Mouse (Mus musculus): Measurements from ENCODE around the gene Sema6d. TPM values are rescaled to one million over a fixed set of nuclear protein-coding genes. Genes with fewer than 3 reads are reported as not detected.
"Not testable (repeated sequence)": the region's sequence is repeated elsewhere in the genome, so short reads cannot be mapped to it uniquely, and the experiment has no call there.

The Sema6d gene
- polyA plus RNA-seq, 1 experiment, result 3.1 TPM

GRCm38 (mm10) chr2:124309361-124310128 is 219.8 kb downstream of the Sema6d start:
- no peaks in the 10 kb centered on the region for H3K36me3 ChIP-seq (ENCODE audit: control insufficient read depth, insufficient read depth)
- H3K27me3 ChIP-seq (ENCODE audit: control insufficient read depth, insufficient read depth, insufficient read length), result no peaks in the 10 kb centered on the region
- H3K79me2 ChIP-seq (ENCODE audit: control insufficient read depth, insufficient read depth), result no peaks in the 10 kb centered on the region
- H3K79me3 ChIP-seq (ENCODE audit: low read depth), result no peaks in the 10 kb centered on the region
- no peak overlapping the region for H3ac ChIP-seq (ENCODE audit: control insufficient read depth, insufficient read length, low read depth)
- TF ChIP-seq USF1 (IDR thresholded peaks at IDR 0.05; ENCODE audit: low read depth) (peak; percentile 58), FOSL1 (IDR thresholded peaks at IDR 0.05; ENCODE audit: insufficient read depth, low read length, poor library complexity, severe bottlenecking) (no peak), MAX (IDR thresholded peaks at IDR 0.05) (no peak), CTCF (IDR thresholded peaks at IDR 0.05; ENCODE audit: control insufficient read depth, insufficient read depth, insufficient read length) (no peak), CEBPB (IDR thresholded peaks at IDR 0.05; ENCODE audit: low read depth) (peak; percentile 17), MYOD1 (IDR thresholded peaks at IDR 0.05; ENCODE audit: control insufficient read depth, insufficient read length, low read depth) (no peak), MYOG (IDR thresholded peaks at IDR 0.05; ENCODE audit: control insufficient read depth, extremely low read depth, insufficient read length) (no peak)
- H3K4me3 ChIP-seq (ENCODE audit: insufficient read depth, poor library complexity, severe bottlenecking), result no peak overlapping the region

GRCm38 (mm10) chr2:124322528-124323215 is 232.9 kb downstream of the Sema6d start:
- Histone ChIP-seq H3ac (ENCODE audit: control insufficient read depth, insufficient read length, low read depth) (no peak overlapping the region), H3K27me3 (ENCODE audit: control insufficient read depth, insufficient read depth, insufficient read length) (no peaks in the 10 kb centered on the region), H3K79me2 (ENCODE audit: control insufficient read depth, insufficient read depth) (no peaks in the 10 kb centered on the region), H3K36me3 (ENCODE audit: control insufficient read depth, insufficient read depth) (no peaks in the 10 kb centered on the region), H3K79me3 (ENCODE audit: low read depth) (no peaks in the 10 kb centered on the region), H3K4me3 (ENCODE audit: insufficient read depth, poor library complexity, severe bottlenecking) (no peak overlapping the region)
- no peak for TF ChIP-seq CTCF (IDR thresholded peaks at IDR 0.05; ENCODE audit: control insufficient read depth, insufficient read depth, insufficient read length)
- no peak for TF ChIP-seq CEBPB (IDR thresholded peaks at IDR 0.05; ENCODE audit: low read depth)
- TF ChIP-seq USF1 (IDR thresholded peaks at IDR 0.05; ENCODE audit: low read depth), result no peak
- no peak for TF ChIP-seq MYOG (IDR thresholded peaks at IDR 0.05; ENCODE audit: control insufficient read depth, extremely low read depth, insufficient read length)
- peak; percentile 98 for TF ChIP-seq MYOD1 (IDR thresholded peaks at IDR 0.05; ENCODE audit: control insufficient read depth, insufficient read length, low read depth)
- no peak for TF ChIP-seq FOSL1 (IDR thresholded peaks at IDR 0.05; ENCODE audit: insufficient read depth, low read length, poor library complexity, severe bottlenecking)
- peak; percentile 90 for TF ChIP-seq MAX (IDR thresholded peaks at IDR 0.05)

- Histone ChIP-seq H3K79me2 (ENCODE audit: control insufficient read depth, insufficient read depth) (no peaks in the 10 kb centered on the region), H3K27me3 (ENCODE audit: control insufficient read depth, insufficient read depth, insufficient read length) (no peaks in the 10 kb centered on the region), H3ac (ENCODE audit: control insufficient read depth, insufficient read length, low read depth) (no peak overlapping the region), H3K36me3 (ENCODE audit: control insufficient read depth, insufficient read depth) (no peaks in the 10 kb centered on the region), H3K4me3 (ENCODE audit: insufficient read depth, poor library complexity, severe bottlenecking) (no peak overlapping the region), H3K79me3 (ENCODE audit: low read depth) (no peaks in the 10 kb centered on the region)
- no peak for TF ChIP-seq CTCF (IDR thresholded peaks at IDR 0.05; ENCODE audit: control insufficient read depth, insufficient read depth, insufficient read length)
- no peak for TF ChIP-seq MYOG (IDR thresholded peaks at IDR 0.05; ENCODE audit: control insufficient read depth, extremely low read depth, insufficient read length)
- no peak for TF ChIP-seq CEBPB (IDR thresholded peaks at IDR 0.05; ENCODE audit: low read depth)
- no peak for TF ChIP-seq USF1 (IDR thresholded peaks at IDR 0.05; ENCODE audit: low read depth)
- TF ChIP-seq MAX (IDR thresholded peaks at IDR 0.05), result no peak
- no peak for TF ChIP-seq FOSL1 (IDR thresholded peaks at IDR 0.05; ENCODE audit: insufficient read depth, low read length, poor library complexity, severe bottlenecking)
- no peak for TF ChIP-seq MYOD1 (IDR thresholded peaks at IDR 0.05; ENCODE audit: control insufficient read depth, insufficient read length, low read depth)
Measured at GRCm38 (mm10) chr2:124324107-124324724, 234.4 kb downstream of the Sema6d start.

DNA sequence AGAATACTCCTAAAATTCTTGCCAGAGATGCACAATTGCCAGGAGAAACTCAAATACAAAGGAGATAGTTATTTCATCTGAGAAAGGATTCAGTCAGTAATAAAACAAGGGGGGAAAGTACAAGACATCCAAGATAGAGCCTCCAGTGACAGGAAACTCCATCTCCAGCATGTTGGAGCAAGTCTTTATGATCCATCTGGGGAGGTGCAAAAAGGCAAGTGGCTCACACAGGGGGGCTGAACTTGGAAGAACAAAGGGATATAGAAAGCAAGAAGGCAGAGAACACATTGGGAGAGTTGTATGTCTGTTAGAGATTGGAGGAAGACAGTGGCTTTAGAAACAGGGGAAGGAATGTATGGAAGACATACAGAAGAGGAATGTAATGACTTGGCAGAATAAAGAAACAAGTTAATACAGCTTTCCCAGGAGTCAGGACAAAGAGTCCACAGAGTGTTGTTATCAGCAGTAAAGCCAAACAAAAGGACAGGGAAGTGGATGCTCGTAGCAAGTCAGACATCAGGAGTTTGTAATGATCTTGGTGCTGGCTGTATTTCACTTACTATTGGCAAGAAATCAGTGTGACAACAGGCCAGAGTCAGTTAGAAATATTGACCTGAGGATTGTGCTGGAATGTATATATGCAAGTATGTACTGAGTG is 239.8 kb downstream of the Sema6d start:
- TF ChIP-seq MYOG (IDR thresholded peaks at IDR 0.05; ENCODE audit: control insufficient read depth, extremely low read depth, insufficient read length) (no peak), FOSL1 (IDR thresholded peaks at IDR 0.05; ENCODE audit: insufficient read depth, low read length, poor library complexity, severe bottlenecking) (no peak), CEBPB (IDR thresholded peaks at IDR 0.05; ENCODE audit: low read depth) (no peak), MYOD1 (IDR thresholded peaks at IDR 0.05; ENCODE audit: control insufficient read depth, insufficient read length, low read depth) (no peak)
- H3K27me3 ChIP-seq (ENCODE audit: control insufficient read depth, insufficient read depth, insufficient read length), result no peaks in the 10 kb centered on the region

GRCm38 (mm10) chr2:124332890-124333289 is 243.1 kb downstream of the Sema6d start:
- Histone ChIP-seq H3K79me3 (ENCODE audit: low read depth) (no peaks in the 10 kb centered on the region), H3K79me2 (ENCODE audit: control insufficient read depth, insufficient read depth) (no peaks in the 10 kb centered on the region), H3ac (ENCODE audit: control insufficient read depth, insufficient read length, low read depth) (no peak overlapping the region), H3K27me3 (ENCODE audit: control insufficient read depth, insufficient read depth, insufficient read length) (no peaks in the 10 kb centered on the region), H3K36me3 (ENCODE audit: control insufficient read depth, insufficient read depth) (no peaks in the 10 kb centered on the region), H3K4me3 (ENCODE audit: insufficient read depth, poor library complexity, severe bottlenecking) (no peak overlapping the region)
- TF ChIP-seq FOSL1 (IDR thresholded peaks at IDR 0.05; ENCODE audit: insufficient read depth, low read length, poor library complexity, severe bottlenecking), result no peak
- TF ChIP-seq MYOD1 (IDR thresholded peaks at IDR 0.05; ENCODE audit: control insufficient read depth, insufficient read length, low read depth), result no peak
- TF ChIP-seq USF1 (IDR thresholded peaks at IDR 0.05; ENCODE audit: low read depth), result no peak
- no peak for TF ChIP-seq CEBPB (IDR thresholded peaks at IDR 0.05; ENCODE audit: low read depth)
- TF ChIP-seq MYOG (IDR thresholded peaks at IDR 0.05; ENCODE audit: control insufficient read depth, extremely low read depth, insufficient read length), result no peak
- TF ChIP-seq CTCF (IDR thresholded peaks at IDR 0.05; ENCODE audit: control insufficient read depth, insufficient read depth, insufficient read length), result no peak
- TF ChIP-seq MAX (IDR thresholded peaks at IDR 0.05), result no peak

More for the DNA sequence above, 239.8 kb downstream of the Sema6d start:
- Histone ChIP-seq H3K4me3 (ENCODE audit: insufficient read depth, poor library complexity, severe bottlenecking) (no peak overlapping the region), H3K79me3 (ENCODE audit: low read depth) (no peaks in the 10 kb centered on the region), H3ac (ENCODE audit: control insufficient read depth, insufficient read length, low read depth) (no peak overlapping the region), H3K79me2 (ENCODE audit: control insufficient read depth, insufficient read depth) (no peaks in the 10 kb centered on the region), H3K36me3 (ENCODE audit: control insufficient read depth, insufficient read depth) (no peaks in the 10 kb centered on the region)

DNA sequence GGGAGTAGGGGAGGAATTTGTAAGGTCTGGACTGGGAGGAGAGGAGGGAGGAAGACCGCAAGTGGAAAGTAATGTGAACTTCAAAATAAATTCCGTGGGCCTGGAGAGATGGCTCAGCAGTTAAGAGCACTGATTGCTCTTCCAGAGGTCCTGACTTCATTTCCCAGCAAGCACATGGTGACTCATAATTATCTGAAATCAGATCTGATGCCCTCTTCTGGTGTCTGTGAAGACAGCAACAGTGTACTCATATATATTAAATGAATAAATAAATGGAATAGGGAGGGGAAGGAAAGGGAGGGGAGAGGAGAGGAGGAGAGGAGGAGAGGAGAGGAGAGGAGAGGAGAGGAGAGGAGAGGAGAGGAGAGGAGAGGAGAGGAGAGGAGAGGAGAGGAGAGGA is 244.9 kb downstream of the Sema6d start:
- not testable (repeated sequence) for H3K79me2 ChIP-seq (ENCODE audit: control insufficient read depth, insufficient read depth); H3K79me3 ChIP-seq (ENCODE audit: low read depth); H3ac ChIP-seq (ENCODE audit: control insufficient read depth, insufficient read length, low read depth); H3K36me3 ChIP-seq (ENCODE audit: control insufficient read depth, insufficient read depth); H3K4me3 ChIP-seq (ENCODE audit: insufficient read depth, poor library complexity, severe bottlenecking); H3K27me3 ChIP-seq (ENCODE audit: control insufficient read depth, insufficient read depth, insufficient read length)

Measured in C2C12 (cell line).